Mouse (Mus musculus) MEL (cell line): ENCODE data around the gene Ccdc88c.

Experiments used
- CHD1 ChIP-seq: IDR thresholded peaks from 2 replicates; pipeline ENCODE4 v1.6.1; 2012; ENCODE audit warnings: low read depth, mild to moderate bottlenecking, inconsistent platforms, low read length, improper control_type of control experiment
- CTCF ChIP-seq, 3 experiments: IDR thresholded peaks in 2 of 3; conservative IDR thresholded peaks in 1 of 3; 2 replicates each; pipeline ENCODE4 v1.5.1; 2011 to 2012; ENCODE audit warnings: low read length in 3 of 3, low read depth in 2 of 3, mild to moderate bottlenecking in 2 of 3, improper control_type of control experiment in 1 of 3, inconsistent platforms in 1 of 3, mixed read lengths in 1 of 3, moderate library complexity in 1 of 3; ENCODE audit not compliant: control insufficient read depth in 1 of 3, insufficient read depth in 1 of 3, poor library complexity in 1 of 3, severe bottlenecking in 1 of 3
- MAFK ChIP-seq: IDR thresholded peaks from 2 replicates; pipeline ENCODE4 v1.6.1; 2011; ENCODE audit warnings: low read depth, mild to moderate bottlenecking, low read length, improper control_type of control experiment, borderline replicate concordance
- POLR2A ChIP-seq, 2 experiments: IDR thresholded peaks; 2 replicates each; pipeline ENCODE4 v1.6.1; 2011 to 2012; ENCODE audit warnings: low read length in 2 of 2, mild to moderate bottlenecking in 2 of 2, control low read depth in 1 of 2, improper control_type of control experiment in 1 of 2, low read depth in 1 of 2, moderate library complexity in 1 of 2; ENCODE audit not compliant: control insufficient read depth in 1 of 2, insufficient read depth in 1 of 2, poor library complexity in 1 of 2
- TAL1 ChIP-seq: IDR thresholded peaks from 2 replicates; pipeline ENCODE4 v1.6.1; 2012; ENCODE audit warnings: mild to moderate bottlenecking, inconsistent platforms, low read length, moderate library complexity, mixed read lengths
- USF1 ChIP-seq: IDR thresholded peaks from 2 replicates; pipeline ENCODE4 v1.6.1; 2014; ENCODE audit warnings: low read depth, mild to moderate bottlenecking, inconsistent platforms, low read length, improper control_type of control experiment, moderate library complexity

DNA sequence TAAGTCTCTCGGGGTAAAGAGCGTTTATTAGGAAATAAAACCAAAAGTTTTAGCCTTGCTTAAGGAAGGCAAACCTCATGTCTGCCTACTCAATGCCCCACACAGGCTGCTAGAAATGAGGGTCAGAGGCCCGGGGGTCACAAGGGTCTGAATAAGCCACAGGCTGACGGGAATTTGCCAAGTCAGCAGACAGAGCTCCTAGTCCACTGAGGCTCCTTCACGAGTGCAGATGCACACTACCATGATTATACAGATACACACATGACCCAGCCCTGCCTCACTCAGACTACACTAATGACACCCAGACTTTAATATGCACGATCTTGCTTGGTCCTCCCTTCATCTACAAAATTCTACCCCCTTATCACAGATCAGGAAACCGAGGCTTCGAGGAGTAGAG lies 4.0 kb downstream of the Ccdc88c start:
- TF ChIP-seq CHD1 (no peak), USF1 (no peak), TAL1 (no peak), CTCF (IDR thresholded peaks at IDR 0.05 in 2 of 3, conservative IDR thresholded peaks at IDR 0.05 in 1 of 3; ENCODE audit: control insufficient read depth in 1 of 3, insufficient read depth in 1 of 3, low read depth in 2 of 3, low read length in 3 of 3, poor library complexity in 1 of 3, severe bottlenecking in 1 of 3) (no peak), POLR2A (IDR thresholded peaks at IDR 0.05; ENCODE audit: control insufficient read depth in 1 of 2, insufficient read depth in 1 of 2, low read depth in 1 of 2, low read length in 2 of 2, poor library complexity in 1 of 2) (no peak), MAFK (no peak)
